Mouse (Mus musculus) limb, embryonic 10.5 days (tissue): Measurements from ENCODE around the gene Rasl12. TPM values are rescaled to one million over a fixed set of nuclear protein-coding genes. Genes with fewer than 3 reads are reported as not detected.

Experiments used
- DNase-seq: peaks from one replicate; pipeline ENCODE4 v3.0.0-alpha.2; 2017; ENCODE audit warnings: low spot score
- H3K27ac ChIP-seq: fragments of 300-500 bp; sonication (generic); 2 replicates; pipeline ENCODE4 v1.5.1; 2016; ENCODE audit warnings: mild to moderate bottlenecking
- H3K27me3 ChIP-seq: fragments of 300-500 bp; sonication (generic); 2 replicates; pipeline ENCODE4 v1.6.1; 2016; ENCODE audit warnings: low read depth, mild to moderate bottlenecking; ENCODE audit not compliant: poor library complexity, severe bottlenecking
- H3K36me3 ChIP-seq: fragments of 300-500 bp; sonication (generic); 2 replicates; pipeline ENCODE4 v1.6.1; 2016; ENCODE audit warnings: mild to moderate bottlenecking, moderate library complexity
- H3K4me1 ChIP-seq: fragments of 300-500 bp; sonication (generic); 2 replicates; pipeline ENCODE4 v1.6.1; 2016
- H3K4me3 ChIP-seq: fragments of 300-500 bp; sonication (generic); 2 replicates; pipeline ENCODE4 v1.5.1; 2016; ENCODE audit warnings: mild to moderate bottlenecking, moderate library complexity
- H3K9me3 ChIP-seq: fragments of 300-500 bp; sonication (generic); replicated peaks from 2 replicates; pipeline ENCODE4 v1.6.1; 2016; ENCODE audit warnings: mild to moderate bottlenecking
- WGBS: fragments of 180-500 bp; shearing (Covaris S2); methylation state at CpG from one replicate; pipeline ENCODE4 v1.1.7; 2016; 5-methylcytosine and 5-hydroxymethylcytosine counted together
- polyA plus RNA-seq: library from polyadenylated mRNA; unstranded; fragments of >200 nt; fragmentation: Nextera tagmentation; extraction: Ambion mirVana; gene quantifications from 2 replicates; pipeline ENCODE4 v1.2.1, GENCODE M21; 2016

Gene Rasl12
- polyA plus RNA-seq, 1 experiment from 2014 or later = 8.2 TPM

GRCm38 (mm10) chr9:65430401-65430800, 32.1 kb downstream of the Rasl12 start:
- no peaks in the 10 kb centered on the region for H3K4me1 ChIP-seq
- H3K27ac ChIP-seq = no peak overlapping the region
- no peaks in the 10 kb centered on the region for H3K9me3 ChIP-seq
- H3K27me3 ChIP-seq = no peaks in the 10 kb centered on the region
- H3K4me3 ChIP-seq = no peak overlapping the region
- no peak for DNase-seq
- H3K36me3 ChIP-seq = no peaks in the 10 kb centered on the region

GRCm38 (mm10) chr9:65430921-65431320, 32.6 kb downstream of the Rasl12 start:
- 89% methylated on average over 5 of the region's 5 CpGs for WGBS
- Histone ChIP-seq H3K9me3 (no peaks in the 10 kb centered on the region), H3K4me3 (no peak overlapping the region), H3K36me3 (no peaks in the 10 kb centered on the region), H3K27ac (no peak overlapping the region), H3K27me3 (no peaks in the 10 kb centered on the region), H3K4me1 (peaks cover under 1% of the 10 kb centered on the region; the same call in 1 of the 2 replicates)
- no peak for DNase-seq

DNA sequence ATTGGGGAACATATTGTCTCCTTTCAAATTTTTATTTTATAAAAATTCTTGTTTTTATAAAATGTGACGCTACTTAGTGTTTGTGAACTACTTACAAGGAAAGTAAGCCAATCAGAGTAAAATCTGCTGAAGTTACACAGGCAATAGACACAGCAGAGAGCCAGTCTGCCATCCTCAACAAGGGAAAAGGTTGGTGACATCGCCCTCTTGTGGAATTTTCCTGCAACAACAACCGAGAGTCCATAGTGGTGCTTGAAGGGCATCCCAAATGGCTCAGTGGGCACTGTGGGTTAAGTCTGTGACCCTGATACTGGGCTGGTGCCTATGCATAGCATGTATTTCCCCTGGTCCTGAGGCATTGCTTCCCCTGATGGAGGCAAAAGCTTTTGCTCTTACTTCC, 33.9 kb downstream of the Rasl12 start:
- DNase-seq = peak; percentile 79
- no peak overlapping the region for H3K27ac ChIP-seq
- no peaks in the 10 kb centered on the region for H3K36me3 ChIP-seq
- H3K9me3 ChIP-seq = no peaks in the 10 kb centered on the region
- WGBS = 2% methylated on average over 3 of the region's 3 CpGs
- H3K4me1 ChIP-seq = peaks cover 7% of the 10 kb centered on the region
- no peaks in the 10 kb centered on the region for H3K27me3 ChIP-seq
- H3K4me3 ChIP-seq = no peak overlapping the region

DNA sequence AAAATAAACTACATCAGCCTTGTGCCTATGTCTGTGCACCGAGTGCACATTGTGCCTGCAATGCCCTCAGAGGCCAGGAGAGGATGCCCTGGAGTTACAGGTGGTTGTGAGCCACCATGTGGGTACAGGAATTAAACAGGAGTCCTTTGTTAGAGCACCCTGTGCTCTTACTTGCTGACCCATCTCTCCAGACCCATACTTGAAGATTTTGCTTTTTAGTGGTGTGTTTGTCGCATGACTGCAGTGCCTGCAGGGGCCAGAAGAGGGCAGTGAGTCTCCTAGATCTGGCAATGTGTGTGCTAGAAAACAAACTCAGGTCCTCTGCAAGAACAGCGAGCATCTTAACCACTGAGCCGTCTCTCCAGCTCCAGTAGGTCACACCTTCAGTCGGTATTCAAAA, 35.8 kb downstream of the Rasl12 start:
- H3K27me3 ChIP-seq = no peaks in the 10 kb centered on the region
- peaks cover 11% of the 10 kb centered on the region for H3K36me3 ChIP-seq
- DNase-seq = peak; percentile 58
- H3K9me3 ChIP-seq = no peaks in the 10 kb centered on the region
- WGBS = 73% methylated on average over 5 of the region's 5 CpGs
- no peak overlapping the region for H3K4me3 ChIP-seq
- H3K27ac ChIP-seq = no peak overlapping the region
- peaks cover 7% of the 10 kb centered on the region for H3K4me1 ChIP-seq

- no peaks in the 10 kb centered on the region for H3K27me3 ChIP-seq
- H3K9me3 ChIP-seq = no peaks in the 10 kb centered on the region
- WGBS = 75% methylated on average over 4 of the region's 4 CpGs
- no peak for DNase-seq
- peak overlapping the region; percentile 83 for H3K4me3 ChIP-seq
- peaks cover 7% of the 10 kb centered on the region for H3K4me1 ChIP-seq
- H3K27ac ChIP-seq = no peak overlapping the region
- H3K36me3 ChIP-seq = peaks cover 16% of the 10 kb centered on the region
Observed at GRCm38 (mm10) chr9:65435211-65435610, 36.9 kb downstream of the Rasl12 start.

DNA sequence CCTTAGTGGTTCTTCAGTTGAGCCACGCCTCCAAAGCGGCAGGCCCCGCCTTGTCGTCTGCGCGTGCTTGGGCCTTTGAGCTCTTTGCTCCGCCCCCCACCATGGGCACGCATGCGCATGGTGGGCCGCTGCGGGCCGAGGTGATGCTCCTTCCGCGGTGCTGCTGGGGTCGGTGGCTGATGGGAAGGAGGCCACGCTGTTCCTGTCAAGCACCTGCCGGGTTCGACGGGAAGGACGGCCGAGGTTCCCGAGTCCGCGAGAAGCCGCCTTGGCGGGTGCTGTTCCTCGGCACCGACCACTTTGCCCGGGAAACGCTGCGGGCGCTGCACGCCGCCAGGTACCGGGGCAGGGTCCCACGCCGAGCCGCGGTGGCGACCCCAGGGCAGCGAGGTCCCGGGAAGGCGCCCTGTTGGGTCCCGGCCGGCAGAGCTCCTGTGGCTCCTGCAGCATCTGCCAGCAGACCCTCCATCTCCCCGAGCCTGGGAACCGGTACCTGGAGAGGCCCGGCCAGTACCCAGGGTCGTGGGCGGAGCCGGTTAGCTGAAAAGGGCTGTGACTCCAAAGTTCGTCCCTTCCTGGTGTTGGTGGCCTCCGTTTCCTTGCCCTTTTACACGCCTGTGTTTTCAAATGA, 37.5 kb downstream of the Rasl12 start, which contains the start of gene Mtfmt:
Gene Mtfmt, plus strand, starts transcription at position 112 of the 631 bp plus-strand sequence.
- DNase-seq = peak; percentile 96
- under 1% methylated on average over 54 of the region's 54 CpGs for WGBS
- Histone ChIP-seq H3K27me3 (no peaks in the 10 kb centered on the region), H3K4me3 (peak within 1 kb of the TSS; percentile 83), H3K4me1 (peaks cover 7% of the 10 kb centered on the region), H3K9me3 (no peaks in the 10 kb centered on the region), H3K36me3 (peaks cover 22% of the 10 kb centered on the region), H3K27ac (peak within 1 kb of the TSS; percentile 83)

- peaks cover 78% of the 10 kb centered on the region for H3K36me3 ChIP-seq
- H3K27ac ChIP-seq = no peak overlapping the region
- no peak for DNase-seq
- no peaks in the 10 kb centered on the region for H3K27me3 ChIP-seq
- no peaks in the 10 kb centered on the region for H3K4me1 ChIP-seq
- H3K4me3 ChIP-seq = no peak overlapping the region
- 96% methylated on average over 4 of the region's 4 CpGs for WGBS
- H3K9me3 ChIP-seq = no peaks in the 10 kb centered on the region
Observed at GRCm38 (mm10) chr9:65444692-65445091, 46.4 kb downstream of the Rasl12 start.

GRCm38 (mm10) chr9:65447951-65448350, 49.6 kb downstream of the Rasl12 start:
- Histone ChIP-seq H3K4me1 (no peaks in the 10 kb centered on the region), H3K9me3 (no peaks in the 10 kb centered on the region), H3K36me3 (peaks cover 84% of the 10 kb centered on the region), H3K4me3 (no peak overlapping the region), H3K27ac (no peak overlapping the region), H3K27me3 (no peaks in the 10 kb centered on the region)
- no peak for DNase-seq
- WGBS = 88% methylated on average over 6 of the region's 6 CpGs

DNA sequence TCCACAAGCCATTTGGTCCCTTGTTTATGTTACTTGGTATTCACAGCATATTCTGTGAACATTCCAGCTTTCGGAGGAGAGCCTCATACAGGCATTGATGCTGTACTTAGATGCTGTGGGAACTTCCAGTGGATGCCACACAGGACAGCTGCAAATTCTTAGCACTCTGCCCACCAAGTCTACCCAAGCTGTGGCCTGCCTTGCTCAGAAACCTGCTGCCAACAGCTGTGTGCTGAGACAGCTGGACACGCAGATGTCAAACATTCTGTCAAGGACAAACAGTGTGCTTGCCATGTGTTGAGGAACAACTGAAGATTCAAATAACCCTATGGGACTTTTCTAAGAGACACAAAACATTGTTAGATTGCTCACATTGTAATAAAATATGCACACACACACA, 60.7 kb downstream of the Rasl12 start:
- H3K27me3 ChIP-seq = no peaks in the 10 kb centered on the region
- WGBS = 91% methylated on average over 2 of the region's 2 CpGs
- H3K4me1 ChIP-seq = peaks cover 19% of the 10 kb centered on the region
- DNase-seq = no peak
- H3K9me3 ChIP-seq = no peaks in the 10 kb centered on the region
- H3K27ac ChIP-seq = no peak overlapping the region
- H3K4me3 ChIP-seq = no peak overlapping the region
- H3K36me3 ChIP-seq = peaks cover under 1% of the 10 kb centered on the region; the same call in 1 of the 2 replicates

DNA sequence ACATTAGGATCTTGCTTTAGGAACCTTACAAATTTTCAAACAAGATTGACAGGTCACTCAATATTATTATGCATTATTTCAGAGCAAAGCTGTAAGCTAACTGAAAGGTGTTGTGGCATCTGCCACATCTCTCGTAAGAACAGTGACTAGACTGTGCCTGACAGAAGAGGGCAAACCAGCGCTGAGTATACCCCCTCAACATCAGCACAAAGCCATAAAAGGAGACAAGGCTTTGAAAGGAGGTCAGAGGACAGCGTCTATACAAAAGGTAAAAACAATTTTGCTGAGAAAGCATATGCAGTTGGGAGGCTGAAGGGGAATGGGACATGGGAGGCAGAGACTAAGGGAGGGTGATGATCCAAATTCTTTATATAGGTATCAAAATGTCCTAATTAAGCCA, 61.9 kb downstream of the Rasl12 start:
- WGBS = 50% methylated on average over 3 of the region's 3 CpGs
- Histone ChIP-seq H3K4me3 (peak overlapping the region; percentile 82), H3K36me3 (peaks cover 9% of the 10 kb centered on the region), H3K27ac (peak overlapping the region; percentile 90), H3K9me3 (no peaks in the 10 kb centered on the region), H3K27me3 (no peaks in the 10 kb centered on the region), H3K4me1 (peaks cover 19% of the 10 kb centered on the region)
- DNase-seq = no peak

DNA sequence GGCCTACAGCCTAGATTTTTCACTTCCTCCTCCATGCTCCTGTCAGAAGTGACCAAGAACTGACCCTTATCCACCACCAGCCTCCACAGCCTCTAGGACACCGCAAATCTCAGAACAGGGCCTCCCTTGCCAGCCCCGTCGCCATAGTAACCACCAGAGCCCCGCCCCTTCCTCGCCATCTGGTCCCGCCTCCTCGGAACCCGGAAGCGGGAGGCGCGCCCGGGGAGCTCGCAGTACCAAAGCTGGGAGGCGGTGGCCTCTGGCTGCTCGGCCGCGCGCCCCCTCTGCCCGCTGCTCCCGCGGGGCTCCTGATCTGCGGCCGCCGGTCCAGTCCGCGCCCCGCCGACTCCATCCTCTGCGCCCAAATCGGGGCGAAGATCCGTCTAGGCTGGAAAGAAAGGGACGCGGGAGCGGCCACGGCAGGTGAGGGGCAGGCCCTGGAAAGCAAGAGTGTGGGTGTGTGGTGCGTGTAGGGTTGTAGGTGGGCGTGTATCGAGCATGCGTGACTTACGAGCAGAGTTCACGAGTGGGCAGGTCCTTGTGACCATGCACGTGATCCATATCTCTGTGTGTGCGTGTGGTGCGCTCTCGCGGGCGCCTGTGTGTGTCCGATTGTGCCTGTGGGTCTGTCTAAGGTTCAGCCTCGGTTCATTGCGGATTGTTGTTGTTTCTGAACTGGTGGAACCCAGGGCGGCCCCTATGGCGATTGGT, 62.6 kb downstream of the Rasl12 start, which contains the start of gene Spg21:
Gene Spg21, plus strand, starts transcription at position 216 of the 711 bp plus-strand sequence.
- WGBS = under 1% methylated on average over 53 of the region's 53 CpGs
- peak; percentile 99 for DNase-seq

GRCm38 (mm10) chr9:65462544-65462943, 64.2 kb downstream of the Rasl12 start:
- WGBS = 89% methylated on average over 5 of the region's 5 CpGs
- no peak for DNase-seq
- Histone ChIP-seq H3K4me3 (no peak overlapping the region), H3K36me3 (peaks cover 30% of the 10 kb centered on the region), H3K9me3 (no peaks in the 10 kb centered on the region), H3K27me3 (no peaks in the 10 kb centered on the region), H3K27ac (no peak overlapping the region), H3K4me1 (peaks cover 19% of the 10 kb centered on the region)

More for the DNA sequence above, 62.6 kb downstream of the Rasl12 start, which contains the start of gene Spg21:
- Histone ChIP-seq H3K27ac (peak within 1 kb of the TSS; percentile 90), H3K36me3 (peaks cover 16% of the 10 kb centered on the region), H3K4me1 (peaks cover 19% of the 10 kb centered on the region), H3K4me3 (peak within 1 kb of the TSS; percentile 82), H3K27me3 (no peaks in the 10 kb centered on the region), H3K9me3 (no peaks in the 10 kb centered on the region)

- H3K4me1 ChIP-seq = peaks cover 25% of the 10 kb centered on the region
Observed at GRCm38 (mm10) chr9:65464161-65464560, 65.9 kb downstream of the Rasl12 start.

More at GRCm38 (mm10) chr9:65464161-65464560, 65.9 kb downstream of the Rasl12 start:
- no peaks in the 10 kb centered on the region for H3K9me3 ChIP-seq
- no peaks in the 10 kb centered on the region for H3K27me3 ChIP-seq
- WGBS = 92% methylated on average over 6 of the region's 6 CpGs
- no peak overlapping the region for H3K4me3 ChIP-seq
- H3K27ac ChIP-seq = no peak overlapping the region
- DNase-seq = no peak
- peaks cover 38% of the 10 kb centered on the region for H3K36me3 ChIP-seq
